Mouse (Mus musculus) embryonic facial prominence, embryonic 15.5 days (tissue): ENCODE results near the gene Zfp385c. TPM values are rescaled to one million over a fixed set of nuclear protein-coding genes. Genes with fewer than 3 reads are reported as not detected.

Experiments
- ATAC-seq: fragments of 200-750 bp; cut with Nextera tagmentation; 2 replicates; pipeline ENCODE4 v1.8.0; 2017; ENCODE audit warnings: low read depth, moderate TSS enrichment; ENCODE audit not compliant: insufficient number of reproducible peaks, low FRiP score, low TSS enrichment
- H3K27ac ChIP-seq: fragments of 300-500 bp; sonication (generic); replicated peaks from 2 replicates; pipeline ENCODE4 v1.5.1; 2015; ENCODE audit warnings: mild to moderate bottlenecking, inconsistent platforms
- H3K27me3 ChIP-seq: fragments of 300-500 bp; sonication (generic); 2 replicates; pipeline ENCODE4 v1.6.1; 2015; ENCODE audit warnings: inconsistent platforms
- H3K36me3 ChIP-seq: fragments of 300-500 bp; sonication (generic); 2 replicates; pipeline ENCODE4 v1.6.1; 2015; ENCODE audit warnings: mild to moderate bottlenecking, inconsistent platforms
- H3K4me1 ChIP-seq: fragments of 300-500 bp; sonication (generic); 2 replicates; pipeline ENCODE4 v1.6.1; 2015; ENCODE audit warnings: inconsistent platforms
- H3K4me2 ChIP-seq: fragments of 300-500 bp; sonication (generic); replicated peaks from 2 replicates; pipeline ENCODE4 v1.6.1; 2015; ENCODE audit warnings: mild to moderate bottlenecking, inconsistent platforms
- H3K4me3 ChIP-seq: fragments of 300-500 bp; sonication (generic); replicated peaks from 2 replicates; pipeline ENCODE4 v1.5.1; 2015; ENCODE audit warnings: mild to moderate bottlenecking, inconsistent platforms
- H3K9ac ChIP-seq: fragments of 300-500 bp; sonication (generic); 2 replicates; pipeline ENCODE4 v1.6.1; 2015; ENCODE audit warnings: inconsistent platforms
- H3K9me3 ChIP-seq: fragments of 300-500 bp; sonication (generic); replicated peaks from 2 replicates; pipeline ENCODE4 v1.6.1; 2016; ENCODE audit warnings: inconsistent platforms
- WGBS: fragments of 180-500 bp; shearing (Covaris S2); methylation state at CpG from one replicate; pipeline ENCODE4 v1.1.7; 2015; 5-methylcytosine and 5-hydroxymethylcytosine counted together
- polyA plus RNA-seq: library from polyadenylated mRNA; unstranded; fragments of >200 nt; fragmentation: Nextera tagmentation; extraction: Ambion mirVana; gene quantifications from 2 replicates; pipeline ENCODE4 v1.2.1, GENCODE M21; 2015

The Zfp385c gene
- polyA plus RNA-seq, 1 experiment from 2014 or later, result 3.1 TPM

DNA sequence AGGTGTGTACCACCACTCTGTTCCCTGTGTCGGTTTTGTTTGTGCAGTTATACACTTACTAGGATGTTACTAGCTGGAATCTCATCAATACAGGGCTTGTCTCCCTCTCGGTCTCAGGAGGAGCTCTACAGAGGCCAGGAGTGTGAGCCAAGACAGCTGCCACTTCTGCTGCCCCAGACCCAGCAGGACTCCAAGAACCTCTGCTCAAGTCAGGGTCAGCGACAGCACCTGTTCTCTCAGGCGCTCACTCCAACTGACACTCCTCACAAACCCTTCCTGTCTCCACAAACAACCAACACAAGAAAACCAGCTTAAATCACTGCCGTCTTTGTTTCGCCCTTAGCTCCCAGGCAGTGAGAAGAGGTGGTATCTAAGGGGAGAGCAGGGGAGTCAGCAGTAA lies 36.3 kb upstream of the Zfp385c start:
- no peak for ATAC-seq
- H3K27ac ChIP-seq, result no peak overlapping the region
- peaks cover 18% of the 10 kb centered on the region for H3K4me1 ChIP-seq
- H3K36me3 ChIP-seq, result peaks cover 21% of the 10 kb centered on the region
- no peaks in the 10 kb centered on the region for H3K9me3 ChIP-seq
- 87% methylated on average over 6 of the region's 6 CpGs for WGBS
- no peak overlapping the region for H3K4me3 ChIP-seq
- H3K27me3 ChIP-seq, result no peaks in the 10 kb centered on the region
- no peak overlapping the region for H3K4me2 ChIP-seq
- H3K9ac ChIP-seq, result no peak overlapping the region

DNA sequence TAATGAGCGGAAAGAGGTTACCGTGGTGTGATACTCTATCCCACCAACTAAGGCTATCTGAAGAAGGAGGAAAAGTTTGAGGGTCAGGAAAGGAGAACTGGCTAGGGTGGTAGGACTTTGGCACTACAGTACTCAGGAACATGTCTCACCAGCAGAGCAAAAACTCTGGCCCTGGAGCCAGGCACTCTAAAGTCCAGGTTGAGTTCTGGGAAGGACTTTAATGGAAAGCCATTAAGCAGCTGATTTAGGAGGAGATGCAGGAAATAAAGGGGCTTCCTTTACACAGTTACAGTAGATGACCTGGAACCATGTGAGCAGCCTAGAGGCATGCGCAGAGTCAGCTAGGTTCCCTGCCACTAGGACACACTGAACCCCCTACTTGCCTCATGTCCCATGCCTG lies 34.9 kb upstream of the Zfp385c start:
- no peak overlapping the region for H3K4me3 ChIP-seq
- no peak overlapping the region for H3K9ac ChIP-seq
- no peaks in the 10 kb centered on the region for H3K9me3 ChIP-seq
- peaks cover 16% of the 10 kb centered on the region for H3K36me3 ChIP-seq
- WGBS, result 79% methylated on average over 3 of the region's 3 CpGs
- H3K27ac ChIP-seq, result no peak overlapping the region
- ATAC-seq, result no peak
- no peak overlapping the region for H3K4me2 ChIP-seq
- no peaks in the 10 kb centered on the region for H3K27me3 ChIP-seq
- peaks cover 17% of the 10 kb centered on the region for H3K4me1 ChIP-seq

DNA sequence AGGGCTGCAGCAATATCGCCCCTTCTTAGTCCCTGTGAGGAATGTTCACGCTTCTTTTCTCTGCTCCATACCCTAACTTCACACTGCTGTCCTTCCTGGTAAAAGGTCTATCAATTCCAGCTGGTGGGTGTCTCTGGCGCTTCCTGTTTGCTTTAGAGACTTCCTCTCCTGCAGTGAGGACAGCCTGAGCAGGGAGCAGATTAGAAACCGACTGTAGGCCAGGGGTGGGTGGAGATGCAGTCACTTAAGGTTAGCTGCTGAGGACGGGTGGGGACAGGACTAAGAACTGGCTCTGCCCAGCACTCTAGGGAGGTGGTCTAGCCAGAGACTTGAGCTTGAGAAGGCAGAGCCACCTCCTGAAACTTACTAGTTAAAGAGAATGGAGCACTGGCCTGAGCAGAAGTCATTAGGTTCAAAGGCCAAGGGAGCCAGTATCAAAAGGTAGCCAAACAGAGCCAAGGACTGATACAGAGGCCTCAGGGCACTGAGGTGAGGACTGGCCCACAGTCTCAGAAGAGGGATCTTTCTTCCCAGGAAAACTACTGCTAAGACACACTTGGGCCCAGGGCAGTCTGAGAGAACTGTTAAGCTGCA lies 32.8 kb upstream of the Zfp385c start:
- WGBS, result 26% methylated on average over 5 of the region's 5 CpGs
- Histone ChIP-seq H3K36me3 (peaks cover 16% of the 10 kb centered on the region), H3K4me2 (no peak overlapping the region)

DNA sequence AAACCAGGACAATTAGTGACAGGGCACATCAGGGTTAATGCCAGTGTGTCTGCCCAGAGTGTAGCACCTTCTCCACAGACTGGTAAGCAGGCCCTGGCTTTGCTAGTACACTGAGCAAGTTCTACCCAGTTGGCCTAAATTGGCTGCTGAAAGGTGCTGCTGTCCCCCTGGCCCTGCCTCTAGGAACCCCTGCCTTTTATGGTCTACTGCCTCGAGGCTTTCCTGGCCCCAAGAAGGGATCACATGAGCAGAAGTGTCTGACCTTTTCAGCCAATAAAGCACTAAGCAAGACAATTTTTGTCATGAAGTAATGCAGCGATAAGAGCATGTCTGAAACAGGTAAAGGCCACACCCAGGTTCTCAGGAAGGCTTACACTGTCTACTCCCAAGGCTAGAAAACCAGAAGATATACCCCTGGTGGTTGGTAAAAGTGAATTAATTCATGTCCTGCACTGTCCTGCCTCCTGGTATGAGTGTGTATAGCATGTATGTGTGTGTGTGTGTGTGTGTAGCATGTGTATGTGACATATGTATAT lies 30.3 kb upstream of the Zfp385c start:
- 50% methylated on average over 2 of the region's 2 CpGs for WGBS
- H3K4me1 ChIP-seq, result peaks cover 43% of the 10 kb centered on the region
- no peak for ATAC-seq
- H3K4me2 ChIP-seq, result no peak overlapping the region
- no peak overlapping the region for H3K4me3 ChIP-seq
- no peak overlapping the region for H3K9ac ChIP-seq
- H3K27me3 ChIP-seq, result no peaks in the 10 kb centered on the region
- peaks cover 21% of the 10 kb centered on the region for H3K36me3 ChIP-seq
- H3K27ac ChIP-seq, result peak overlapping the region; percentile 65; the same call in 1 of the 2 replicates
- H3K9me3 ChIP-seq, result no peaks in the 10 kb centered on the region

More for the DNA sequence above, 32.8 kb upstream of the Zfp385c start:
- peak overlapping the region; percentile 1 for H3K27ac ChIP-seq
- no peak overlapping the region for H3K4me3 ChIP-seq
- H3K4me1 ChIP-seq, result peaks cover 33% of the 10 kb centered on the region
- H3K9ac ChIP-seq, result no peak overlapping the region
- no peaks in the 10 kb centered on the region for H3K27me3 ChIP-seq
- ATAC-seq, result no peak
- no peaks in the 10 kb centered on the region for H3K9me3 ChIP-seq

DNA sequence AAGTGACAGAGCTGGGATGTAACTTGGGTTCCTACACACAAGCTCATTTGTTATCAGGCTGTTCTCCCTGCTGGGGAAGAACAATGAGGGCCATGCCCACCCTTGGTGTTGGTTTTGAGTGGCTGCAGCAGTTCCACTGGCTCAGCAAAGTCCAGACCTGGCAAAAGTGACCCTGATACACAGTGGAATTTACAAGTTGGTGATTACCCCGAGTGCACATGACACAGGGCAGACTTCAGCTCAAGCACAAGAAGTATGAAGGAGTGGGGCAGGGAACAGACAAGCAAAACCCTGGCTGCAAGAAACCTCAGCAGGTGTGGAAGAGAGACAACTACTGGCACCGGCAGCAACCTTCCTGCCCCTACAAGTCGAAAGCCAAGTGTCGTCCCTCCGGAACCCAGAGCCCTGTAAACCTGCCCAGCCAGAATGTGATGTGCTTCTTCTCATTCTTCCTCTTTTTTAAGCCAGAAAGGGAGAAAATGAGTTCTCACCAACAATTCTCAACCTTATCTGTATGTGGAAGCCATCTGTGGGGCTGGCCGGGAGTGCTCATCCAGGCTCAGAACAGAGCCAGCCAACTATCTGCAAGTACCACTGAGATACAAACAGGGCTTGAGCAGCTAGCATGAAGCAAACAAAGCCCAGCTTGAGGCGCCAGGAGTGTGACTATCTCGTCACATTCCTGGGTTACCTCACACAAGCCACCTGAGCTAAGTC lies 29.7 kb upstream of the Zfp385c start:
- no peak for ATAC-seq
- H3K27me3 ChIP-seq, result no peaks in the 10 kb centered on the region
- peaks cover 28% of the 10 kb centered on the region for H3K36me3 ChIP-seq
- H3K9me3 ChIP-seq, result no peaks in the 10 kb centered on the region
- WGBS, result 55% methylated on average over 8 of the region's 8 CpGs
- H3K4me3 ChIP-seq, result no peak overlapping the region
- no peak overlapping the region for H3K9ac ChIP-seq
- H3K4me2 ChIP-seq, result no peak overlapping the region
- peaks cover 43% of the 10 kb centered on the region for H3K4me1 ChIP-seq
- peak overlapping the region; percentile 65 for H3K27ac ChIP-seq

DNA sequence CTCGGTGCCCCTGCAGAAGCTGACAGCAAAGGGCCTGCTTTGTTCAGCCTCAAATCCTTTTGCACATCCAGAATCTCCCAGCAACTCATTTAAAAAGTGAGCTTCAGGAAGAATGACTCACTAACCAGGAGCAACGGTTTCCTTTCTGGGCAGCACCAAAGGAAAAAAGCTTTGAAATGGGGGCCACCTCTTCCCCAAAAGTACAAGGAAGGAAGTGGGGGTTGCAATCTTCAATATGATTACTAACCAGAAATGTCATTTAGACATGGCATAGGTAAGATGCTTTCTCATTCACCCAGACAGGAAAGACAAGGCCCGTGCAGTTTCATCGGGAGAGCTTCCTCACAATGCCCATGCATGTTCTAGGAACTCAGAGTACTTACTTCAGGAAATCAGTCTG lies 29.0 kb upstream of the Zfp385c start:
- H3K9ac ChIP-seq, result no peak overlapping the region
- H3K4me2 ChIP-seq, result no peak overlapping the region
- H3K27me3 ChIP-seq, result no peaks in the 10 kb centered on the region
- peak overlapping the region; percentile 65 for H3K27ac ChIP-seq
- no peak overlapping the region for H3K4me3 ChIP-seq
- ATAC-seq, result no peak
- peaks cover 43% of the 10 kb centered on the region for H3K4me1 ChIP-seq
- peaks cover 34% of the 10 kb centered on the region for H3K36me3 ChIP-seq
- 52% methylated on average over 4 of the region's 4 CpGs for WGBS
- no peaks in the 10 kb centered on the region for H3K9me3 ChIP-seq

DNA sequence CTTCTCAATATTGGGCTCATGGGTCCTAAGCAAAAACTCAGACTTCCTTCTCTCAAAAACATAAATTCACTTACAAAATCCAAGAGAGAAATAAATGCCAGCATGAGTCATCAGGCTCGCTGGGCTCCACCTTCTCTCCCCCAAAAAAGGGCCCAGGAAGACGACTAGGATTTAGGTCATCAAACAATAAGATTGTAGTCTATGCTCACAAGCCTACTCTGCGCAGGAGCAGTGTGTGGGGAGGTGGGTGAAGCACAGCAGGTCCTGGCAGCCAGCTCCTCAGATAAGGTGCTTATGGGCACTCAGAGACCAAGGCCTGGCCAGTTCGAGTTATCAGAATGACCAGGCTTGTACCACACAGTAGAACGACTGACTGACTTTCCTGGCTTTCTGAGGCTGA lies 28.1 kb upstream of the Zfp385c start:
- H3K9me3 ChIP-seq, result no peaks in the 10 kb centered on the region
- WGBS, result 71% methylated on average over 5 of the region's 5 CpGs
- no peaks in the 10 kb centered on the region for H3K27me3 ChIP-seq
- H3K9ac ChIP-seq, result no peak overlapping the region
- no peak overlapping the region for H3K4me2 ChIP-seq
- peak overlapping the region; percentile 59 for H3K27ac ChIP-seq
- no peak for ATAC-seq
- peaks cover 41% of the 10 kb centered on the region for H3K4me1 ChIP-seq
- H3K36me3 ChIP-seq, result peaks cover 44% of the 10 kb centered on the region
- H3K4me3 ChIP-seq, result no peak overlapping the region

DNA sequence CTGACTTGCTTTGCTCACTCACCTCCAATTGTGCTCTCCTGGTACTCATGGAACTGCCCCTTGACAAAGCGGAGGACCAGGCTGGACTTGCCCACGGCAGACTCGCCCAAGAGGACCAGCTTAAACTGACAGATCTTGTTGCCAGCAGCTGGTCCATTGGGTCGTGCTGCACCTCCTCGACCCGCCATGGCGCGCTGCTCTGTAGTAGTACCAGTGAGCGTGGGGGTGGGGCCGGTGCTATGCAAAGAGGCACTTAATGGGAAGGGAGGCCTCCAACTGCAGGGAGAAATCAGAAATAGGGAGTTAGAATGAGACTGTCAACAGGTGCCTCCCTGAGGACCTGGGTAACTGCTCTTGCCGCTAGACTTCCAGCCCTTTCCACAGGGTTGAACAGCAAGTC lies 27.6 kb upstream of the Zfp385c start:
- peaks cover 45% of the 10 kb centered on the region for H3K36me3 ChIP-seq
- no peak for ATAC-seq
- no peak overlapping the region for H3K4me3 ChIP-seq
- H3K27me3 ChIP-seq, result no peaks in the 10 kb centered on the region
- no peak overlapping the region for H3K4me2 ChIP-seq
- 76% methylated on average over 11 of the region's 11 CpGs for WGBS
- H3K9ac ChIP-seq, result no peak overlapping the region
- H3K4me1 ChIP-seq, result peaks cover 37% of the 10 kb centered on the region
- H3K9me3 ChIP-seq, result no peaks in the 10 kb centered on the region
- peak overlapping the region; percentile 59; the same call in 1 of the 2 replicates for H3K27ac ChIP-seq

DNA sequence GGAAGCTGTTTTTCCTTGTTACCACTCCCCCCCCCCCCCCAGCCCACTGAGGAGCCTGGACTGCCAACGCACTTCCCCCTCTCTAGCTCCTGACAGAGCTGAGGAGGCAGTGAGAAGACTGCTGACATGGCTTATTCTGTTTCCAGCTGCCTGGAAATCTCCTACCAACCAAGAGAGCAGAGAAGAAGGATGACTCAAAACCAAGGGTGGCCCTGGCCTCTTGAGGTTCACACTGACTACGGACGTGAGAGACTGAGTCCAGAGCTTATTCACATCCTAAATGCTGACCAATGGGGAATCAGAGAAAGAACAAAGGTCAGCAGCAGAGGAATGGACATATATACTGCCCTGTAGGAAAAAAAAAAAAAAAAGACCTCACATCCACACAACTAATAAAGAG lies 27.1 kb upstream of the Zfp385c start:
- Histone ChIP-seq H3K4me2 (no peak overlapping the region), H3K9ac (no peak overlapping the region), H3K36me3 (peaks cover 45% of the 10 kb centered on the region), H3K9me3 (no peaks in the 10 kb centered on the region), H3K4me3 (no peak overlapping the region), H3K27ac (0 out of 2 replicates have a peak overlapping the region, but pooled peaks have one; percentile 60), H3K4me1 (peaks cover 35% of the 10 kb centered on the region), H3K27me3 (no peaks in the 10 kb centered on the region)
- no peak for ATAC-seq
- WGBS, result 80% methylated on average over 3 of the region's 3 CpGs

DNA sequence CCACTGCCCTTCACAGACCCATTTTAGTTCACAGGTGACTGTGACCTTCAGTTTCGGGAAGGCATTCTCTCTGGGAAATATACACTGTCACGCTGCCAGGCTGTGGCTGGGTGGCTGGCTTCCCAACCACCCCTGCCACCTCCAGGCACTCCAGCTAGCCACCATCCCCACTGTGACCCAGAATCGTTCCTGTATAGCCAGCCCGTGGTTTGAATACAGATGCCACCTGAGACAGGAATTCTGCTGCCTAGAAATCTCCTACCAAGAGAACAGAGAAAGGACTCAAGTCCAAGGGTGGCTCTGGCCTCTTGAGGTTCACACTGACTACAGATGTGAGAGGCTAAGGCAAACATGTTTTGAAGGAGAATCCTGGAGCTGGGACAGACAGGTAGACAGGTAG lies 26.6 kb upstream of the Zfp385c start:
- H3K36me3 ChIP-seq, result peaks cover 45% of the 10 kb centered on the region
- 76% methylated on average over 4 of the region's 4 CpGs for WGBS

DNA sequence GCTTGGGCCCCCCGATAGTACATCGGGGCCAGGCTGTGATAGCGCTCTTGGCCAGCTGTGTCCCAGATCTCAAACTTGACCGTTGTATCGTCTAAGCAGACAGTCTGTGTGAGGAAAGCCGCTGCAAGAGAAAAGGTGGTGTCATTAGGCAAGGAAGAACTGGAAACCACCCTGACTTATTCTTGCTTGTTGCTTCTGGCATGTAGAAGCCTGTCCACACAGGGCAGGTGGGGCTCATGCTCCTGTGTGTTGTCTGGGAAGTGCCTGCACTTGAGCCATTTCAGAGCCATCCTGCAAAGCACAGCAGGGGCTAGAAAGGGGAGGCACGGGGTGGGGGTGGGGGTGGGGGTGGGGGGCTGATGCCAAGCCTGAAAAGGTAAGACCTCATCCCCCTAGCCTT lies 26.2 kb upstream of the Zfp385c start:
- Histone ChIP-seq H3K4me1 (peaks cover 43% of the 10 kb centered on the region), H3K9ac (no peak overlapping the region), H3K27me3 (no peaks in the 10 kb centered on the region), H3K27ac (peak overlapping the region; percentile 60; the same call in 1 of the 2 replicates), H3K9me3 (no peaks in the 10 kb centered on the region), H3K4me3 (no peak overlapping the region), H3K36me3 (peaks cover 45% of the 10 kb centered on the region), H3K4me2 (no peak overlapping the region)
- ATAC-seq, result no peak
- 87% methylated on average over 7 of the region's 7 CpGs for WGBS

More for the DNA sequence above, 26.6 kb upstream of the Zfp385c start:
- no peaks in the 10 kb centered on the region for H3K9me3 ChIP-seq
- H3K4me1 ChIP-seq, result peaks cover 39% of the 10 kb centered on the region
- no peak overlapping the region for H3K9ac ChIP-seq
- no peak for ATAC-seq
- no peak overlapping the region for H3K4me2 ChIP-seq
- H3K27ac ChIP-seq, result 0 out of 2 replicates have a peak overlapping the region, but pooled peaks have one; percentile 60
- no peak overlapping the region for H3K4me3 ChIP-seq
- H3K27me3 ChIP-seq, result no peaks in the 10 kb centered on the region
